Mouse (Mus musculus) heart, postnatal 0 days (tissue): Measurements from ENCODE around the gene Synrg.

Experiments
- CTCF ChIP-seq: IDR thresholded peaks from 2 replicates; pipeline ENCODE4 v1.5.1; 2016; ENCODE audit warnings: antibody characterized with exemption, control low read depth, low read depth
- EP300 ChIP-seq: IDR thresholded peaks from 2 replicates; pipeline ENCODE4 v1.6.1; 2016; ENCODE audit warnings: antibody characterized with exemption, low read depth

- TF ChIP-seq EP300 (no peak), CTCF (no peak)
Measured at GRCm38 (mm10) chr11:84009001-84009400, 44.8 kb downstream of the Synrg start.
